Mouse (Mus musculus): ENCODE results near the gene Saa4.
"Not testable (repeated sequence)": the region's sequence is repeated elsewhere in the genome, so short reads cannot be mapped to it uniquely, and the experiment has no call there.

The Saa4 gene

DNA sequence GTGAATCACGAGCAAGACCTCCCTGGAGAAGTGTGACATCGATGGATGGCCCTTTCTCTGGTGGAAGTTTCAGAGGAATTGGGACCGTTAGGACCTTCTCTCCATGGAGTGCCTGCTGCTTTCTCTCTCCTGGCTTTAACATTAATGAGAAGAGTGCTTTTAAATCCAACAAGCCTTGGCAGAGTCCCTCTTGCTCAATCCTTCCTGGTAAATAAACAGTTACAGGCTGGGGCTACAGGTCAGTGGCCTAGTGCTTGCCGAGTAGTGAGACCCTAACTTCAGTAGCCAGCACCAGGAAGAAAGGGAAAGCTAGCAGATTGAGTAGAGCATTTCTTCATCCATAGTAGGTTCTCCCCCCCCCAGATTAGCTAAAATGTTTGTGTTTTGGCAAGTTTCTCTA, at the start of gene Saa4:
TSS of gene Saa4 (minus strand) at position 146 of the 400 bp plus-strand sequence.
- no peak for DNase-seq (ENCODE audit: low read depth, low spot score)

DNA sequence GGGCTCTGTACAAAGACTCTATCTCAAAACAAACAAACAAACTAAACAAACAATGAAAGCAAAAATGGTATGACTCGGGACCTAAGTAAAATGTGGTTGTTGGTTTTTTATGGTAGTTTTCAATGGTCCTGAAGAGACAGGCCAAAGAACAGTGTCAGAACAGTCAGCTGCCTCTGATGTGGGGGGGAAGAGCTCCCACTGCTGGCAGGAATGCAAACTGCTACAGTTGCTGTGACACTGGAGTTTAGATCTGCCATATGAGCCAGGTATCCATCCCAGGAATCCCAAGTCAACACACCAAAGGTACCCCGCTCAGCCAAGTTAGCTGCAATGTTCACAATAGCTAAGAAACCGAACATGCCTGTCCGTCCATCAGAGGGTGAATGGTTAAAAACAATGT, 38.3 kb upstream of the Saa4 start:
- peak; percentile 31 for DNase-seq (ENCODE audit: low read depth, low spot score)

DNA sequence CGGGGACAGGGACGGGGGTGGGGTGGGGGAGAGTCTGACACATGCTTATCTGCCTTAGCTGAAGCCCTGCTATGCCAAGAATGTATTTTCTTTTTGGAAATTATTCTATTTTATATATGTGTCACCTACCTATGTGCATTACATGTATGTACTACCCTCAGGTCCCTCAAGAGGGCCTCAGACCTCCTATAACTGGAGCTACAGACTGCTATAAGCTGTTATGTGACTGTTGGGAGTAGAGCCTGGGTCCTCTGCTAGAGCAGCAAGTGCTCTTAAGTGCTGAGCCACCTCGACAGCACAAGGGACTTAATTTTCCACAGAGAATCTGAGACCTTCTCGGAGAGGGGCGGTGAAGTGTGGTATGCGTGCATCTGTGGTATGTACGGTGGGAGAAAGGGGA, 36.0 kb upstream of the Saa4 start:
- DNase-seq (ENCODE audit: low read depth, low spot score) = no peak

- no peak for DNase-seq (ENCODE audit: low read depth, low spot score)
These were observed 35.0 kb upstream of the Saa4 start for GRCm38 (mm10) chr7:46767371-46767770.

DNA sequence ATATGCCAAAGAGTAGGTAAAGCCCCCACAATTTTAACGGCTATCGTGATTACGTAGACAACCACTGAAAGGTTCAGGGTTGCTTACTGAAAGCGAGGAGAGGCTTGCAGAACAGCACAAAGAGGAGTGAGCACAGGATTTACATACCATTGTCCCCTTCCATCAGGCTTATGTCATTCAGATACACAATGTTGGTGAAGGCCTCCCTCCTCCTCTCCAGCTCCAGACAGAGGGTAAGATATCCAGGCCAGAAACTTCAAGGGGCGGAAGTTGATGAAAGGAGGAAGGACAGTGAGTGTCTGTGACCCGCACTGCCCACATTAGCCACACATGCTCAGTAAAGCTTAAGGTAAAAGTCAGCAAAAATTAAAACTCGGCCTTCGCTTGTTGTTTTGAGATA, 32.3 kb upstream of the Saa4 start:
- no peak for DNase-seq (ENCODE audit: low read depth, low spot score)

GRCm38 (mm10) chr7:46762601-46763000, 30.2 kb upstream of the Saa4 start:
- no peak for DNase-seq (ENCODE audit: low read depth, low spot score)

DNA sequence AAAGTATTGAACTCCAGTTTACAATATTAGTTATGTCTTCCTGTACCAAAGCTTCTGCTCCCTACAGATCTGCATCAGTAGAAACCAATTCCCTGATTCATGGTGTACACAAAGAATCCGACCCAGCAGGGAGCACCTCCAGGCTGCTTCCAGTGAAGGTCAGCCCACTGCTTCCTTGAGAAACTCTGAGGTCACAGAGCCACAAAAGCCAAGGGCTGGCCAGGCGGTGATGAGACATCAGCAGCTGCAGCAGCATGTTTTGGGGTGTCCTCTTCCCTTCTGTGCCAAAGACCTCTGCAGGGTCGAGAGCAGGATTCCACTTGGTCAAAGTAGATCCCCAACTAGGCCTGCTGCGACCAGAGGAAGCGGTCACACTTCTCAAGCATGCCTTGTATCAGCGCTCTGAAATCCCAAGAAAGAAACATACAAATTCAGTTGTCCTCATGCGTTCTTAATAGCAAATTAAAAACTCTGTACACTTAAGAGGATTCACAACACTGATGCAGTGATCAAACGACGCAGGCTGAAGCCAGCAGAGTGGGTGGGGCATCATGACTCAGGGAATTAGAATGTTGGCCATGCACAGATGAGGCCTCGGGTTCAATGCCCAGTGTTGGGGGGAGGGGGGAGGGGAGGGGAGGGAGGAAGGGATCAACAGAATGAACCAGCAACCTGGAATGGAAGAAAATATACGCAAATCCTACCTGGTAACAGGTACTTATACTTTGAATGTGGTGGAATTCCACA, 28.8 kb upstream of the Saa4 start:
- no peak for DNase-seq (ENCODE audit: low read depth, low spot score)

DNA sequence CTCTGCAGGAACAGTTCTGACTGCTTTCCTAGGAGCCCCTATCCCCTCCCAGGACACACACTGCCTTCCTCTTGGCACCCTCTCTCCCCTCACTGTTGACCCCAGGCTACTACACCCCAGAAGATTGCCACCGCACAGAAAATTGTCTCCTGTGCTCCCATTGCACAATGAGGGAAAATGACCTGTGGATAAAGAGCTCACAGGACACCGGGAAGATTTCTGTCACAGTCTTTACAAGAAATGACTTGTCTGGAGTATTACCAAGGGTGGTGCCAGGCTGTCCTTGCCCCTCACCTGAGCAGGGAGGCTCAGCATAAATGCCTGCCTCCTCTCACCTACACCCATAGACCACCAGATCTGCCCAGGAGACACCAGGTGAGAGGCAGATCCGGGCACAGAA, 19.1 kb upstream of the Saa4 start, which contains the start of gene Saa2:
TSS of gene Saa2 (plus strand) at position 301 of the 400 bp plus-strand sequence.
- no peak for DNase-seq (ENCODE audit: low read depth, low spot score)

DNA sequence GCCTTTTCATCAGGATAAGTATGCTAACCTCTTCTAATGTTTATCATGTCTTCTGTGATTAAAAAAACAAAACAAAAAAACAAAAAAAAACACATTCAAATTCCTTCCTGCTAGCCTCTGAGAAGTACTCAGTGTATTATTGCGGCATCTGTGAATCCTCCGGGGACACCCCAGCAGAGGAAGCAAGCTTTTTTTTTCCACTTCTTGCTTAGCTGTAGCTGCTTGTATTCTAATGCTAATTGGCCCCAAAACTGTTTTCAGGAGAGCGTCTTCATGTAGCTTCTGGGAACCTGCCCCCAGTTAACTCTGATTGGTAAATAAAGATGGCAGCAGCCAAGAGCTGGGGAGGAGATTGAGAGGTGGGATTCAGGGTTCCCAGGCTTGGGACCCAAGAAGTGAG, 16.1 kb upstream of the Saa4 start:
- DNase-seq (ENCODE audit: low read depth, low spot score) = no peak

DNA sequence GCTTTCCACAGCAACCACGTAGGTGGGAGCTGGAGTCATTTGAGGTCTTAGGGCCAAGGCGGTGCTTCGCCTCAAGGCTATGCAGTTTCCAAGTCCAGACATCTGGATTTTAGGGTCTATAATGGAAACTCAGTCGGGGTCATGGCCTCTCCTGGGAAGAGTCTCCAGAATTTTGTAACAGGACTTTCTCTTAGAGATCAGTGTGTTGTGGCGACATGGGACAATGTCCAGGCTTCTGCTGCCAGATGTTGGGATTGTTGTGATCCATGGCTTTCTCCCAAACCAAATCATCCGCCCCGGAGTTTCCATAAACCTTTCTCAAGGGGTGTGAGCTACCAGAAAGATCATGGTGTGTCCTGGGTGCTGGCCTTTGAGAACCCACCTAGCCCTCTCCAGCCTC, 14.0 kb upstream of the Saa4 start:
- DNase-seq (ENCODE audit: low read depth, low spot score) = no peak

DNA sequence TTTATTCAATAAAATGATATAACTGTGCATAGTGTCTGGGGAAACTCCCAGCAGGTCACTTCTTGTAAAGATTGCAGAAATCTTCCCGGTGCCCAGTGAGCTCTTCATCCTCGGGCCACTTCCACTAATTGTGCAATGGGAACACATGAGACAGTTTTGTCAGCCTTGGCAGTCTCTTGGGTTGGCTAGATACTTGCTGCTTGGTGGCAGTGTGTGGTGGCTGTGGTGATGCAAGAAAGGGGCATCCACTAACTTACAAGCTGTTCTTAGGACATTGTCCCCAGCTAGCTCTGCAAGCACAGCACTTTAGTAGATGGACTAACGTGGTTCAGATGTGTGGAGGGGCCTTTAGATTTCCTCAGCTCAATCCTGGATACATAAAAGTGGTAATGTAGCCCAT, 13.4 kb upstream of the Saa4 start:
- DNase-seq (ENCODE audit: low read depth, low spot score) = no peak

GRCm38 (mm10) chr7:46742880-46743279, 10.5 kb upstream of the Saa4 start, which contains the start of gene Saa1:
Gene Saa1 (minus strand): TSS chr7:46742980.
- not testable (repeated sequence) for DNase-seq (ENCODE audit: low read depth, low spot score)

GRCm38 (mm10) chr7:46740041-46740440, 7.6 kb upstream of the Saa4 start:
- DNase-seq (ENCODE audit: low read depth, low spot score) = not testable (repeated sequence)

GRCm38 (mm10) chr7:46738561-46739460, 6.4 kb upstream of the Saa4 start:
- DNase-seq (ENCODE audit: low read depth, low spot score) = no peak

- DNase-seq (ENCODE audit: low read depth, low spot score) = no peak
These were observed 2.6 kb upstream of the Saa4 start for GRCm38 (mm10) chr7:46734983-46735382.

GRCm38 (mm10) chr7:46727584-46727983, 4.8 kb downstream of the Saa4 start:
- DNase-seq (ENCODE audit: low read depth, low spot score) = no peak

DNA sequence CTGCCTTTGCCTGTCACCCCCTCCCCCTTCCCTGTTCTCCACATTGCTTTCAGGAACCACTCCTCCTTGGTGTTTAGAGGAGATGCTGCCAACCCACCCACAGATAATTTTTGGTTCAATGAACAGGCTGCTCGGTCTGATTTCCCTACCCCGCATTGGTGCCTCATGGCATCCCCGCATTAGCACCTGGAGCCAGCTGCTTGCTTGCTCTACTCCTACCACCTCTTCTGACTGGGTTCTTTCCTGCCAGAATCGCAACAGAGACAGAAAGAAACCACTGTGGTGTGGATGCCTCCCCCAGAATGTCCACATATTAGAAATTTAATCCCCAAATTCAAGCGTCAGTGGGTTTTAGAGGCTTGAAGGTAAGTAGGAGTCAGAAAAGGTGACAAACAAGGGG, 8.0 kb downstream of the Saa4 start:
- DNase-seq (ENCODE audit: low read depth, low spot score) = peak; percentile 34

GRCm38 (mm10) chr7:46723849-46724248, 8.6 kb downstream of the Saa4 start:
- DNase-seq (ENCODE audit: low read depth, low spot score) = no peak

DNA sequence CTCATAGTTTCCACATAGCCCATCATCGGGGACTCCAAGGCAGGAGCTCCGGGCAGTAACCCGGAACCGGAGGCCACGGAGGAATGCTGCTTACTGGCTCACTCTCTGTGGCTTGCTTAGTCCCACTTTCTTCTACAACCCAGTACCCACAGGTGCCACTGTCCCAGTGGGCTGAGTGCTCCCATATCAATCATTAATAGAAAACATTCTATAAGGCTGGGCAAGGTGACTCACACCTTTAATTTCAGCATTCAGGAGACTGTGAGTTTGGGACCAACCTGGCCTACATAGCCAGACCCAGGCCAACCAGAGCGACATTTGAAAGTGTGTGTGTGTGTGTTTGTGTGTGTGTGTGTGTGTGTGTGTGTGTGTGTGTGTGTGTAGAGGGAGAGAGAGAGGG, 9.0 kb downstream of the Saa4 start:
- no peak for DNase-seq (ENCODE audit: low read depth, low spot score)

- DNase-seq (ENCODE audit: low read depth, low spot score) = no peak
These were observed 11.9 kb downstream of the Saa4 start for GRCm38 (mm10) chr7:46720460-46720859.

- no peak for DNase-seq (ENCODE audit: low read depth, low spot score)
These were observed 12.9 kb downstream of the Saa4 start for GRCm38 (mm10) chr7:46719526-46719925.

- no peak for DNase-seq (ENCODE audit: low read depth, low spot score)
These were observed 13.7 kb downstream of the Saa4 start for GRCm38 (mm10) chr7:46718591-46719270.

Measured in telencephalon, adult 2 months (tissue).